Mouse (Mus musculus) retina, embryonic 14.5 days (tissue): ENCODE measurements around the gene Plek.
"Not testable (repeated sequence)": the region's sequence is repeated elsewhere in the genome, so short reads cannot be mapped to it uniquely, and the experiment has no call there.

Experiments used
- DNase-seq: peaks from one replicate; pipeline ENCODE4 v3.0.0-alpha.2; 2015; ENCODE audit warnings: low spot score

Plek gene

DNA sequence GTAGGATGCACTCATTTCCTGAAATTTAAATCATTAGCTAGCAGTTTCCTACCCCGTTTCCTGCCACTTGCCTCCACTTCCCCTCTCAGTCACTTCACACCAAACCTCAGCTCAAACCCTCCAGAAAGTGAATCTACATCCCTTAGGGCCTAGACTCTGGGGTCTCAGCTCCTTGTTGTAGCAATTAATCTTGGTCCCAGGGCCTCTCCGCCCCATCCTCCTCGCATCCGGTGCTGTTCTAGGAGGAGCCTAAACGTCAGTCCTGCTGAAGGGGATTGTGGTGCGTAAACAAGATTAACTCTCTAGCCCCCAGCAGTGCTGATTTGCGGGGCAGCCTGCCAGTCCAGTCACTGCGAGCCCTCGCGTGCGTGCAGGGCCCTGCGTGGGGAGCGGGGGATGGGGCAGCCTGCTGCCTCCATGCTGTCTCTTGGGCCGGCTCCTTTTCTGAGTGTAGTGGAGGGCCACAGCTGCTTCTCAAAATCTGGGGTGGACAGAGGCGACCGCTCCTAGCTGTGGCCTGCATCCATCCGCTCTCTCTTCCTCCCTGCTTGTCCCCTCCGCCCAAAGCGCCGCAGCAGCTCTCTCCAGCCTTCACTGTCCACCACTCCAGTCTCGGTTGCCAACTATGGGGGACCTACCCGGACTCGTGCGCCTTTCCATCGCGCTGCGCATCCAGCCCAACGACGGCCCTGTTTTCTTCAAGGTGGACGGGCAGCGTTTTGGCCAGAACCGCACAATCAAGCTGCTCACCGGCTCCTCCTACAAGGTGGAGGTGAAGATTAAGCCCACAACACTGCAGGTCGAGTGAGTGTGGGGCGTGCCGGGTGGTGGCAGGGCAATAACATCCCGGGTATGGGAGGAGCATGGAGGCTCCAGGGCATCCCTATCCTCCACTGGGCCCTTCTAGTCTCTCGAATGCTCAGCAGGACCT lies at the start of gene Plek, which contains the start of gene Cnrip1:
Plek (minus strand) TSS at position 837 of the 931 bp plus-strand sequence.
Cnrip1 (plus strand) TSS at position 42 of the 931 bp plus-strand sequence.
- peak; percentile 77 for DNase-seq

DNA sequence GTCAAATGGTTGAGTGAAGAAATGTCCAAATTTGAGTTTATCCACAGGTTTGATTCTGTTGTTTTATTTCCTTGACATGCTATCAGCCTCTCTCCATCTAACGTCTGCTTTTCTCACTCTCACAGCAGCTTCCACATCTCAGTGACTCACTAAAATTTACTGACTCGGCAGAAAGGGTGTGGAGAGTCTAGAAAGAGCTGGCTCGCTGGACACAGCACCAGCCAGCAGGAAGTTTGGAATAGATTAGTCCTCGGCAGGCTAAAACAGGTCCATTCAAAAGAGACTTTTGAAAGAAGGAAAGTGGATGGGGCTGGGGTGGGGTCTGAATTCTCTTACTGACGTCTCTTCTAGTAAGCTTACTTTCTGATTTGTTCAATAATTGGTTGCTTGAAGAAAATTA lies 33.9 kb upstream of the Plek start:
- no peak for DNase-seq

DNA sequence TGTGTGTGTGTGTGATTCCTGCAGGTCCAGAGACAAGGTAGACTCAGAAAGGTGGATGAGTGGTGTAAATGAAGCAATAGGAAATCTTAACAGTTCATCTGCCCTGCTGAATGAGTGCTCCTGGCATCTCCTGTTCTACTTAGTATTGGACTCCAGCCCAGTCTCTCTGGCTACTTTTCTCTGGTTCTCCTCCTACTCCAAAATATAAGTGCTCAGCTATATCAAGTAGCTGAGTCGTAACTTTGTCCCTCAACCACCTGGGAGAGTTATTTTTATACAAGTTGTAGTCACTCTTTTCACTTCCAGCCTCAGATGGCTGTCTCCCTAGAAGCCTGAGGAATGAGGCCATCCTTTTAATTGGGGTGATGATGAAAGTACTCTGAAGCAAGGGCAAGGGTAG lies 31.7 kb upstream of the Plek start:
- no peak for DNase-seq

DNA sequence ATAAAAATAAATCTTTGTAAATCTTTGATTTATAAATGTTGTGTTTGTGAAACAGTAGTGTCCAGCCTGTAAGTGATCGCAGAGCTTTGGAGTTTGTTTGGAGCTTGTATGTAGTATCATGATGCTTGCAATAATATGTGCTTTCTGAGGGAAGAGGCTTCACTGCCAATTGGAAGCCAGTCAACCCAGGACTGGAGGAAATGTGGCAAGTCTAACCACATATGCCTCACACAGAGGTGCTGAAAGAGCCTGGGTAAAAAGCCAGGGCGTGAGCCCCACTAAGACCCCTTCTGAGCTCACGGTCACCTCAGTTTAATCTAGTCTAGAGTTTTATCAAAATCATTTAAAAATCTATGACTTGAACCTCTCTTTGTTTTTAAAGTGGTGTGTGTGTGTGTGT lies 31.3 kb upstream of the Plek start:
- DNase-seq: no peak

DNA sequence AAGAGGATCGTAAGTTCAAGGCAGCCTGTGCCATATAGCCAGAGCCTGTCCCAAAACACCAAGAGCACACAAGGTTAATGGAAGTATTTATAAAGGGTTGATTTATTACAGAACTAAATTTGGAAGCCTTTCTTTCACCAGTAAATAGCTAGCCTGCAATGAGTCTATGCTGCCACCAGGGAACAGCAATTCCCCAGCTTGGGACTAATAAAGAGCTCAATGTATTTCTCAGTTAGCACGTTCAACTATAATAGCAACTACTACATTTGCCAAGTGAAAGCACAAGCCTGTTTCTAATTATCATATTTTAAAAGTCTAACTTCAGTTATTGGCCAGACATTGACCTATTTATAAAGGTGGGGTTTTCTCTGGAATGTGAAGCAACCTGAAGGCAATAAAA lies 30.8 kb upstream of the Plek start:
- DNase-seq: peak; percentile 51

DNA sequence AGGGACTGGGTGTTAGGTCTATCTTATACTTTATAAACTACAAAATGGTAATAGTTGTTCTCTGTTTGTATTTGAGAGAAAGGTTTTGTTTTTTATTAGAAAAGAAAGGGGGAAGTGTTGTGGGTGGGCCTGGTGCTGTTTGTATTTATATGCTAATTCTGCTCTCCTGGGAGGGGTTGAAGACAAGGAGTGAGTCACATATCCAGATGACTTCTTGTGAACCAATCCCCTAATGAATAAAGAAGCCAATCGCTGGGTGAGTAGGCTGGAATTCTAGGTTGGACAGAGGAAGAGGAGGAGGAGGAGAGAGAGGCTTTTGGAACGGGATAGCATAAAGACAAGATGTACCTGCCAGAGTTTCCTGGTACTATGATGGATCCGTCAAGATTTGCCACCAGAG lies 29.9 kb upstream of the Plek start:
- DNase-seq: no peak

DNA sequence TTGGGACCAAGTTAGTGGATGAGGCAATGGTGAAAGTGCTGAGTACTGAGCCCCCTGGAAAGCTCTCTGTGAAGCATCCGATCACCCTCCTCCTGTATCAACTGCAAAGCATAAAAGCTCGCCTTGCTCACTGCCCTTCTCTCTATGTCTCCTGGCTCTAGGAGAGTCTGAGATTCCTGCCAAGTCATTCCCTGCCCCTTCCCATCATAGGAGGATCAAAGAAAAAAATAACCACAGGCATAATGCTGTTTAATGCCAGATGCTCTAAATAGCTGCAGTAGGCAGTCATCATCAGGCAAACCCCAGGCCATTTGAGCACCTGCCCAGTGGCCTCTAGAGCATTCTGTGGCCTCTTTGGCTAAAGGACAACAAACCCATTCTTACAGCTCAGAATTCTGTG lies 23.5 kb upstream of the Plek start:
- DNase-seq: no peak

DNA sequence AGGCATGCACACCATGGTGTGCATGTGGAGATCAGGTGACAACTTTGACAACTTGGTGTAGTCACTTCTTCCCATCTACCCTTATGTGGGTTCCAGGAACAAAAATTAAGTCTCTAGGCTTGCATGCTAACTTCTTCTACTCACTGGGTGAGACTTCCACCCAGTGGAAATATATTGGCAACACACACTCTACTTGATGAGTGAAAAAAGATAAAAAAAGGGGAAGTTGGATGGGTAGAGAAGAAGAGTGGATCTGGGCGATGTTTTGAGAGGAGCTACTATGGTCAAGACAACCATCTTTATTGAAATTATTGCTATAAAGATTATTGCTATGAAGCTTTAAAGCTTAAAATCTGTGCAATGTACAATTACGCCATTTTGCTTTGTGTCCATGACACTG lies 17.2 kb upstream of the Plek start:
- DNase-seq: not testable (repeated sequence)

DNA sequence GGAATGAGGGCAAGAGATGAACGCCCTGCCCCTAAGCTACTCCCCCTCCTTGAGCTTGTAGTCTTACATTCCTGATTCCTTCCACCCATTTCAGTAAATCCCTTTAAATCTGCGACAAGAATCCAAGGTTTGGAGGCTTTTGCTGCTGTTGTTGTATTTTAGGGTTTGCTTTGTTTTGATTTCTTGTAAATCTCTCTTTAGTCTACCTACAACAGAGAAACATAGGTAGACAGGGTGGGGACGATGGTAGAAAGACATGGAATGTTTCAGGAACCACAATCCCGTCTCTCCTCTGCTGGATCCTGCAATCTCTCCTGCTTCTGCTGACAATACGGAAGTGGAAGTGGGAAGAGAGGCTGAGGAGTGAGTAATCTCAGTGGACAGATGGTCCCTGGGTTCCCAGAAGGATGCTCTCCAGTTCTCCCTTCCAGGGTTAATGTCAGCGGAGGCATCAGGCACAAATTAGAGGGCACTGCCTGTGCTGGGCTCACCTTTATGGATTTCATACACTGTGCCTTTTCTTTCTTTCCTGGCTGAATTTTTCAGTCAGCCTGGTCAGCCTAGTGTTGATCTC lies 382 bp upstream of the Plek start:
- peak; percentile 51 for DNase-seq

DNA sequence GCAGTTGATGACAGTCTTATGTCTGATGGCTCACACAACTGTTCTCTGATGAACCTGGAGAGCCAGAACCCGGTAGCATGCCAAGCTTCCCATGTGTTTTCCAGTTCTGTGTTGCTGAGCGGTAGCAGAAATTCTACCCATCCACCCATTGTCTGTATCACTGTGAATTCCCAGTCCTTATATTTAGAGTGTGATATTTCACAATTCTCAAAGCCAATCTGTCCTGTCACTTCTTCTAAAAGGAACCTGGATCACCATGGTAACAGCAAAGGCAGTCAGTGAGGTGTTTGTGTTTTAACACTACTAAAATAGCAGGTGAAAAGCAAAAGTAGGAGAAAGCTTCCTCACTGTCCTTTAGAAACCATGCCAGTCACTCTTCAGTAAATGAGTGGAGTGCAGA lies 6.4 kb downstream of the Plek start:
- DNase-seq: no peak

DNA sequence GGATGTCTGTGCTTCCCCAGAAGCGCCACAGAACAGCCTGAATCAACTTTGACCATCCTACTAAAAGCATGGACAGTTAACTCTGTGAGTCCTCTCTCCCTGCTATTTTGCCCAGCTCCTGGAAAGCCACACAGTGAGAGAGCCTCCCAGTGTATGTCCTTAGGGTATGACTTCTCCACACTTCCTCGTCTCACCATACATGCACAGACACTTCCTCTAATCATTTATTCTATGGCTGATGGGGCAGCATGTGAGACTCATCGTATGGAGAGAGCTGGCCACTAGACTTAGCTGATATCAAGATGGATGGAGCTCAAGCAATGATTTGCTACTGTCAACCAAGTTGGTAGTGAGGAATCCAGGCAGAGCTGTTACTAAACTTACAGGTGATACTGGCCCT lies 28.2 kb downstream of the Plek start:
- DNase-seq: no peak

DNA sequence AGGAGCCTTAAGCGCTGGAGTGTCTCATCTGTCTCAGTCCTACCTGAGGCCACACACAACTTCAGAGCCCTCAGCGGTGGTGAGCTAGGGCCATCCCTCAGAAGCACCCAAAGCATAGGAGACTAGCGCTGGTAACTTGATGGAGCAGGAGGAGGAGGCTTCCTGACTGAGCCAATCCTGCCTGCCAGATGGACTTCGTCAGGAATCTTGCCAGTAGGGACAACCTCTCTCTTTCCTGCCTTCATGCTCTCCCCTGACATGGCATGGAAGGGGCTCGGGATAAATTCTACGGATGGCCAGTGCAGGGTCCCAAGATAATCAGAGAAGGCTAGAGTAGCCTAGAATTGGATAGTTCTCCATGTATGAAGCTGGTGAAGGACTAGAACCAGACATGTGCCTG lies 29.0 kb downstream of the Plek start:
- DNase-seq: no peak

DNA sequence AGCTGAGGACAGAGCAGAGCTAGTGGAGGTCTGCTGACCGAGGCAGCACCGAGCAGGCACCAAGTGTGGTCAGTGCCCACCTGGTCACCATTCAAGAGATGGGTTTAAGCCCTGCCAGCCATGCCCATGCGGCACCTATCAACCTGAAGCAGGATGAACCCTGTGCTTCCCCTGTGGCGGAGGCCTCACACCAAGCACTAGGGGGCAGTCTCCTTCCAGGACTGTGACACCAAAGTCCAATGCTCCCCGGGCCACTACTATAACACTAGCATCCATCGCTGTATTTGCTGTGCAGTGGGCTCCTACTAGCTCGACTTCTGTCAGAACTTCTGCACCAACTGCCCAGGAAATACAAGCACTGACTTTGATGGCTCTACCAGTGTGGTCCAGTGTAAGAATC lies 32.9 kb downstream of the Plek start:
- no peak for DNase-seq

DNA sequence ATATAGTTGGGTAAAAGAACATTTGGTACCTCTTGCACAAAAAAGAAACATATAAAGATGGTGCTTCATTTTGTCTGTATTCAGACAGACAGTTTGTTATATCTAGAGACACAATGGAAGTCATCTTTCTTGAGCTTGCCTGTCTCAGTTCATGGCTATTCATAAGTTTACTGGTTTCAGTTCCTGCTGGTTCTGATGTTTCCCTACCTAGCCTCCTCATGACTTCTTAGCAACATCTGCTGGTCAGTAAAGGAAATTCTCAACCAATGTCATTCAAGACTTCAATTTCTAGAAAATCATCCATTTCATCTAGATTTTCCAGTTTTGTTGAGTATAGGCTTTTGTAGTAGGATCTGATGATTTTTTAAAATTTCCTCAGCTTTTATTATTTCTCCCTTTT lies 39.2 kb downstream of the Plek start:
- no peak for DNase-seq

DNA sequence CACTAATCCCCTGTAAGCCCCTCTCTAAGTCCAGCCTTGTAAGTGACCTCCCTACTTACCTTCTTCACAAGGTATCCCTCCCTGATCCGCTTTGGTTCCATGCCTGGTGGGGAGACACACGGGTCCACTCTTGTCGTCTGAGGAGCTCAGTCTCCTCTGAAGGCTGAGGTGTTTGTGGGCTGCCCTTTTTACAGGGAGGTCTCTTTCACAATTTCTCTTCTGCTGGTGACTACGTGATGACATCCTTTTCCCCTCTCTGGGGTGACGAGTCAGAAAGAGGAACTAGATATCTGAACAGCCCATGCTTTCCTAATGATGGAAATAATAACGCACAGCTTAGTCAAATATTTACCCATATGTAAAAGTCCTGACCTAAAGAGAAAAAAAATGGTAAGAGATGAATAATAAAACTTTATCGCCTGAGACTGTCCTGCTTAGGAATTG lies 43.7 kb downstream of the Plek start:
- no peak for DNase-seq

DNA sequence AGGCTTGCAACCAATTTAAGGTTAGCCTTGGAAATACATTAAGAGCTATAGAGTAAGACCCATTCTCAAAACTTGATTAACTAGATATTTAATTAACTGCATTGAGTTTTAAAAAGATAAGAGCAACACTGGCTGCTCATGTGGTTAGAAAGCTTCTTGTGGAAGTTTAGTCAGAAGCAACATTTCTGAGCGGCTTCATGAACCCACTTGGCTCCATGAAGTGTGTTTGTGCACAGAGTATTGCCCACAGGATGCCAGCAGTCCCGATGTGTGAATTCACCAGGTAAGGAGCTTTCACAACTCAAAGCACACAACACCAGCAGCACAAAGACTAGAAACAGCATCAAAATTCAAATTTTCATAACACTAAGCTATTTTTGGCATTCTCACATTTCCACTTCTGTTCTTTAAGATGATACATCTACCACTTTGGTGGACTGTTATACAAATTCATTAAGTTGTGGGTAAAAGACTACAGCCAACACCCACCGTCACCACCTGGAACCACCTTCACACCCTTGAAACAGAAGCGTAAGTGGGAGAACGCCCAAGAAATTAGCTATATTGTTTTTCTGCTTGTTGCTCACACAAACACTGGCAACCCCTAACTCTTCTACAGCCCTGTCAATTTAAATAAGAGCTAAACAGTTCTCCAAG lies 44.5 kb downstream of the Plek start:
- no peak for DNase-seq

DNA sequence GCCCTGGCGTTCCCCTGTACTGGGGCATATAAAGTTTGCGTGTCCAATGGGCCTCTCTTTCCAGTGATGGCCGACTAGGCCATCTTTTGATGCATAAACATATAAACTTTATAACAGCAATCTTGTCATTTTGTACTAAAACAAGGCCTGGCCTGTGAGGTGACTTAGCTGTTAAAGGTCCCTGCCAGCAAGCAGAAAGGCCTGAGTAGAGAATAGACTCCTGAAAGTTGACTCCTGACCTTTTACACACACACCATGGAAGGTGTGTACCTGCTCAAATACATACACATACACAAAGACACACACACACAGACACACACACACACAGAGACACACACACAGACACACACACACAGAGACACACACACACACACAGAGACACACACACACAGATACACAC lies 45.7 kb downstream of the Plek start:
- DNase-seq: not testable (repeated sequence)

DNA sequence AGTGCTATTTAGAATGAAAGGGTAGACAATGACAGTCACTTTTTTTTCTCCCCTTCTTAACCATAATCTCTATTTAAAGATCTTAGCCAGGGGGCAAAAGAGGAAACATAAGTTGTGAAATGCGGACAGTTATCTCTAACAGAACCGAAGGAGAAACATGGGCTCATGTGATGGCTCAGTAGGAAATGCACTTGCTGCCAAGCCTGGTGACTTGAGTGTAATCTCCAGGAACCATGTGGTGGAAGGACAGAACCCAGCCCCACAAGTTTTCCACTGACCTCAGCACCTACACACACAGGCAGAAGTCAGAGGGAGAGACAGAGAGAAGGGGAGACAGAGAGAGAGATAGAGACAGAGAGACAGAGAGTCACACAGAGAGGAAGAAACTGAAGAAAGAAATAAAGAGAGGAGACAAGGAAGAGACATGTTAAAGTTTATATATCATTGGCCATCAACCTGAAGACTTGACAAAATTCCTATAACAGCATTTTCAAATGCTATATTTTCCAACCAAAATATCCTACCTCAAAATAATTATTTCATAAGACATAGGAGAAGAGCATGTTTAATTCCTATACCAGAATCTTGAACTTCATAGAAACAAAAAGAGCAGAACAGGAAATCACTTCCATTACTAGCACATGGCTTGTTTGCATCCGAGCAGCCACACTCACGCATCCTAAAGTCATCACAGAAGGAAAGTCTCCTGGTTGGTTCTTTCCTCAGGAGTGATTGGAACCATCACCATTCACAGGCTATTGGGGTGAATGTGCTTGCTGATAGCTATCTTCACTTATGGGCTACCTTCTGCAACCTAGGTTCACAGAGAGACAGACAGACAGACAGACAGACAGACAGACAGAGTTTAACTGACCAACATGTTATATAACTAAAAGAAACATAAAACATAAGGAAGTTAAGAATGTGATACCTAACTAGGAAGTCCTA lies 47.0 kb downstream of the Plek start:
- DNase-seq: no peak

DNA sequence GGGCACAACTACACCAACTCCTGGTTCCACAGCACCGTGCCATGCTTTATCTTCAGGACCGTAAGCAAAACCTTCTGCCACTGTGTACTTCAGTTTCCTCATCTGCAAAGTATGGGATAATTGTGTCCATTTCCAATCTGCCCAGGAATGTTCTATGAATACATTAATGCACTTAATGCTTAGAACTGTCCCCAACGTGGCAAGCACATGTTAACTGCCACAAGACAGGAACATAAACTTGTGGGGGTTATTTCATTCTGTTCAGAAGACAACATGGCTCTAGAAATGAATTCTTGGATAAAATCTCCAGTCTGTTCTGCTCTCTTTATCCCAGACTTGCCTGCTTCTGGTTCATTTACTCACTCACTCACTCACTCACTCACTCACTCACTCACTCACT lies 48.4 kb downstream of the Plek start:
- no peak for DNase-seq

DNA sequence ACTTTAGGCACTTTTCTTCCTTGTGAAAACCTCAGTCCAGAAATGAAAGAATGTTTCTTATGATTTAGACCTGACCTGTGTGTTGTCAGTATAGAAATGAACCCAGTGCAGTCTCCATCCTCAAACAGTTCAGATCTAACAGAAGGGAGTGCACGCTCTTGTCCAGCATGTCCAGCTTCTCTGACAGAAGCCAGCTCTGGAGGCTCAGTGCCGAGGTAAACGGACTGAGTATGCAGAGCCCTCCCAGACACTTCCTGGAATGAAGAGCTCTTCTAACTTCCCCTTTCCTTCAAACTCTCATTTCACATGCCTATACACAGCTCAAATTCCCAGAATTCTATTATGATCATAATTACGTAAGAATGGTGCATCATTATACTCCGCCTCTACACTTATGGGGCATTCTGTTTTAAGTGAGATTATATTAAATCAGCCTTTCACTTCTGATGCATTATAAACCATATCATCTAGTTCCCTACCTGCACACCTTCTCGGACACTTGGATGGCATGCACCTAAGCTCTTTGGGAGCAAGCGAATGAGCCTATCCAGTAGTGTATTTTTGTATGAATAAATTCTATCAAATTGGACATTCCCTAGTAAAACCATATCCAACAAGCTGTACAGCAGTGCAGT lies 49.3 kb downstream of the Plek start:
- no peak for DNase-seq
